Mouse (Mus musculus) intestine, postnatal 0 days (tissue): ENCODE data around the gene Akap6. TPM values are rescaled to one million over a fixed set of nuclear protein-coding genes. Genes with fewer than 3 reads are reported as not detected.

Source experiments
- ATAC-seq: fragments of 200-750 bp; cut with Nextera tagmentation; 2 replicates; pipeline ENCODE4 v1.8.0; 2017; ENCODE audit warnings: mild to moderate bottlenecking, moderate TSS enrichment, moderate library complexity
- H3K27ac ChIP-seq: fragments of 300-500 bp; sonication (generic); 2 replicates; pipeline ENCODE4 v1.5.1; 2014; ENCODE audit warnings: mild to moderate bottlenecking, low read depth, low read length, moderate library complexity
- H3K27me3 ChIP-seq: fragments of 300-500 bp; sonication (generic); replicated peaks from 2 replicates; pipeline ENCODE4 v1.6.1; 2014; ENCODE audit warnings: low read length, mixed read lengths; ENCODE audit not compliant: control insufficient read depth, insufficient read depth
- H3K36me3 ChIP-seq: fragments of 300-500 bp; sonication (generic); 2 replicates; pipeline ENCODE4 v1.6.1; 2014; ENCODE audit warnings: mild to moderate bottlenecking, moderate library complexity; ENCODE audit not compliant: control insufficient read depth, insufficient read depth
- H3K4me1 ChIP-seq: fragments of 300-500 bp; sonication (generic); replicated peaks from 2 replicates; pipeline ENCODE4 v1.6.1; 2014; ENCODE audit warnings: antibody characterized with exemption, low read length, mixed read lengths; ENCODE audit not compliant: control insufficient read depth, insufficient read depth
- H3K4me2 ChIP-seq: fragments of 300-500 bp; sonication (generic); replicated peaks from 2 replicates; pipeline ENCODE4 v1.6.1; 2014; ENCODE audit warnings: low read depth, mild to moderate bottlenecking, moderate library complexity
- H3K4me3 ChIP-seq: fragments of 300-500 bp; sonication (generic); 2 replicates; pipeline ENCODE4 v1.5.1; 2014; ENCODE audit warnings: low read depth, low read length
- H3K9ac ChIP-seq: fragments of 300-500 bp; sonication (generic); 2 replicates; pipeline ENCODE4 v1.6.1; 2014; ENCODE audit warnings: mild to moderate bottlenecking, low read depth, low read length
- H3K9me3 ChIP-seq: fragments of 300-500 bp; sonication (generic); 2 replicates; pipeline ENCODE4 v1.6.1; 2016; ENCODE audit warnings: mixed run types; ENCODE audit not compliant: control insufficient read depth
- CTCF ChIP-seq: sonication (generic); IDR thresholded peaks from 2 replicates; pipeline ENCODE4 v1.5.1; 2016; ENCODE audit warnings: low read depth, mild to moderate bottlenecking, control low read depth, antibody characterized with exemption, moderate library complexity
- WGBS: fragments of 180-500 bp; shearing (Covaris S2); extraction: QIAGEN DNeasy Blood & Tissue Kit; methylation state at CpG from one replicate; pipeline ENCODE4 v1.1.7; 2014; 5-methylcytosine and 5-hydroxymethylcytosine counted together
- polyA plus RNA-seq: library from polyadenylated mRNA; unstranded; fragments of >200 nt; fragmentation: Nextera tagmentation; extraction: Ambion mirVana; gene quantifications from 2 replicates; pipeline ENCODE4 v1.2.1, GENCODE M21; 2015

The Akap6 gene
- polyA plus RNA-seq, 1 experiment from 2014 or later: 0.73 TPM

DNA sequence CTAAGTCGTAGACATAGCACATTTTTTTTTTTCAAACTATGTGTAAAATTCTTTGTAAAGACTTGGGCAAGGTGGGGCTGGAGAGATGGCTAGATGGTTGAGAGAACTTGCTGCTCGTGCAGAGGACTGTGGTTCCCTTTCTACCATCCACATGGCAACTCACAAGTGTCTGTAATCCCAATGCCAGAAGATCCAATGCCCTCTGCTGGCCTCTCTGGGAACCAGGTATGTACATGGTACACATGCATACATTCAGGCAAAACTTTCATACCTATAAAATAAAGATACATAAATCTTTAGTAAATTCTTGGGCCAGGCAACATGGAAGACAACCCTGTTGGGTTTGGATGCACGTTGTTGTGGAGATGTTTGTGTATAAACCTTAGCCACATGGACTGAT, 107.1 kb downstream of the Akap6 start:
- Histone ChIP-seq H3K36me3 (no peaks in the 10 kb centered on the region), H3K4me2 (no peak overlapping the region), H3K27me3 (no peaks in the 10 kb centered on the region), H3K9ac (no peak overlapping the region), H3K4me3 (no peak overlapping the region), H3K4me1 (no peaks in the 10 kb centered on the region), H3K9me3 (no peaks in the 10 kb centered on the region), H3K27ac (no peak overlapping the region)
- 69% methylated on average over 3 of the region's 3 CpGs for WGBS
- no peak for ATAC-seq
- TF ChIP-seq CTCF: peak; percentile 47

DNA sequence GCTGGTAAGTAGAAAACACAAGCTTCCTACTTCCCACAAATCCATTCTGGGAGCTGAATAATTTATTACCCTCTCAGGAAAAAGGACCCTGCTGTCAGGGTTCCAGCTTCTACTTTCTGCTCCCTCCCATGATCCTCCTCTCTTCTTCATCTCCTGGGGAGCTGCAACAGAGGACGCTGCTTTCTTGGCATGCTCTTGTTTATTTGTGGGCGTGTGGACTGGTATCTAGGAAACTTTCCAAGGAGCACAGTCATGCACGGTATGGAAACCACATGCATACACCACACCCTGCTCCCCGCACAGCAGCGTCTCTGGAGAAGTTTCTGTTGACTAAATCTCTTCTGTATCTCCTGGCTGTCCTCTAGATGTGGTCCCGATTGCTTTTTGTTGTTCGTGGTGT, 119.4 kb downstream of the Akap6 start:
- TF ChIP-seq CTCF: no peak
- no peaks in the 10 kb centered on the region for H3K27me3 ChIP-seq
- ATAC-seq: no peak

DNA sequence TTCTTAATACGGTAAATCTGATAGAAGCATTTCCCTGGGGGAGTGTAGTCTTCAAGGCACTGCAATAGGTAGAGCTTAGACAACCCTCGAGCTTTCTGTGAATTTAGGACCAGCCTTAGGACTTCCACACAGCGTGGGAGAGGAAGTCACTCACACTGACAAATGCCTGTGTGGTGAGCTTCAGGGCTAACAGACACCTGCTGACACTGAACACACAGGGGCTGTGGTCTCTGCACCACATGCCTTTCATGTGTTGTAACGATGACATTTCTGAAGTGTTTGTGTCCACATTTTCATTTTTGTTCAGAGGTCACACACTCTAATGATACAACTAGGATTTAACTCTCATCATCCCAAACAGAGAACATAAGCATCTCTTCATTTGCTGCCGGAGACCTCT, 125.6 kb downstream of the Akap6 start:
- H3K4me2 ChIP-seq: no peak overlapping the region
- no peak overlapping the region for H3K4me3 ChIP-seq
- H3K27ac ChIP-seq: no peak overlapping the region
- 87% methylated on average over 5 of the region's 5 CpGs for WGBS
- TF ChIP-seq CTCF: no peak
- no peaks in the 10 kb centered on the region for H3K27me3 ChIP-seq
- no peak for ATAC-seq
- no peaks in the 10 kb centered on the region for H3K36me3 ChIP-seq
- H3K4me1 ChIP-seq: no peaks in the 10 kb centered on the region
- H3K9ac ChIP-seq: no peak overlapping the region
- no peaks in the 10 kb centered on the region for H3K9me3 ChIP-seq

More for the DNA sequence above, 119.4 kb downstream of the Akap6 start:
- H3K4me3 ChIP-seq: no peak overlapping the region
- H3K4me2 ChIP-seq: no peak overlapping the region
- 0 out of 2 replicates have a peak, but pooled peaks cover 2% of the 10 kb centered on the region for H3K4me1 ChIP-seq
- no peak overlapping the region for H3K9ac ChIP-seq
- H3K9me3 ChIP-seq: no peaks in the 10 kb centered on the region
- H3K36me3 ChIP-seq: no peaks in the 10 kb centered on the region
- 43% methylated on average over 7 of the region's 7 CpGs for WGBS
- H3K27ac ChIP-seq: no peak overlapping the region

DNA sequence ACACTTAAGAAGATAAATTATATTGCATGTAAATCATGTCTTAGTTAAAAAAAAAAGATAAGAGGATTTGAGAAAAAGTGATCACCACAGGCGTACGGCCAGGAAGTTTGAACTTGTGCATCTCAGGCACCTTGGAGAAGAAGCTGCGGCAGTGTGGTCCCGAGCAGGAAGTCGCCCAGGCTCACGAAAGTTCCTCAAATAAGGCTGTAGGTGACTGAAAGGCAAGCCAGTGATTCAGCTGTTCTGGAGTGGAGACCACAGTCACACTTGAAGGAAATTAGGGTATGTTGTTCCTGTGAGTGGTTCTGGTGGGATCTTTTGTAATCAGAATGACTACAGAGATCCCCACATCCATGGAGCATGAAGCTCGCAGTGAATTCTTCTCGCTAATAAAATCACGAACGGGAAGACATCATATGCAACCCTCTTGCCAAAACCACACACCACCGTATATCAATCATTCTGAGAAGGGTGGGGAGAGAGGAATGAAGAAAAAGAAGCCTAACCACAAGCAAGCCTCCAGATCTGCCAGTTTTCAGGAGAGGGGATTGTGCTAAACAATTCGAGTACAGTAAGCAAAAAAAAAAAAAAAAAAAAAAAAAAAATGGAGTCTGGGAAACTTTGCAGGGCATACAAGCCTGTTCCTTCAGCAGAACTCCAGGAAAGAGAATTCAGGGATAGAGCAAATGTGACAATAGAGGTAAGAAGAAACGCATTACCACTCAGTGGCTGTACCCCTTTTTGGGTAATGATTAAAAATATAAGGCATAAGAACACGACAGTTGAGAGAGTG, 130.0 kb downstream of the Akap6 start:
- no peak for TF ChIP-seq CTCF
- H3K27ac ChIP-seq: no peak overlapping the region
- H3K27me3 ChIP-seq: no peaks in the 10 kb centered on the region
- no peak for ATAC-seq
- no peak overlapping the region for H3K9ac ChIP-seq
- H3K4me3 ChIP-seq: no peak overlapping the region
- H3K4me2 ChIP-seq: 0 out of 2 replicates have a peak overlapping the region, but pooled peaks have one; percentile 21
- H3K36me3 ChIP-seq: no peaks in the 10 kb centered on the region
- 56% methylated on average over 14 of the region's 14 CpGs for WGBS
- H3K4me1 ChIP-seq: no peaks in the 10 kb centered on the region
- no peaks in the 10 kb centered on the region for H3K9me3 ChIP-seq

DNA sequence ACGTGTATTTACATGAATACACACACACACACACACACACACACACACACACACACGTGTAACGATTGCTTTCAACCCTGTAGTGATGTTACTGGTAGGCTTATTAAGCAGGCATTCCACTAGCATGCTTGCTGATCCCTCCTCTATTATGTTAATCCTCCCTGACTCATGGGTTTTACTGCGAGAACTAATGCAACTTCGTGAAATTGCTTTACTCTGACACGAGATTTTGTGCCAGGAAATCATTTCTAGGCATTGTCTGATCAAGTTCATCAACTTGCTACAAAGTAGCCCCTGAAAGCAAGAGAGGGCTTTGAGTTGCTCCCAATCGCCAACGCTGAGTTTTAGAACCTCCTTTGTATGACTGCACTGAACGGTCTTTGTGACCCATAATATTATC, 132.6 kb downstream of the Akap6 start:
- no peak overlapping the region for H3K4me3 ChIP-seq
- H3K36me3 ChIP-seq: no peaks in the 10 kb centered on the region
- H3K27me3 ChIP-seq: no peaks in the 10 kb centered on the region
- no peak overlapping the region for H3K27ac ChIP-seq
- ATAC-seq: no peak
- TF ChIP-seq CTCF: no peak
- no peak overlapping the region for H3K9ac ChIP-seq
- no peaks in the 10 kb centered on the region for H3K9me3 ChIP-seq
- H3K4me2 ChIP-seq: no peak overlapping the region
- no peaks in the 10 kb centered on the region for H3K4me1 ChIP-seq
- 55% methylated on average over 9 of the region's 9 CpGs for WGBS

DNA sequence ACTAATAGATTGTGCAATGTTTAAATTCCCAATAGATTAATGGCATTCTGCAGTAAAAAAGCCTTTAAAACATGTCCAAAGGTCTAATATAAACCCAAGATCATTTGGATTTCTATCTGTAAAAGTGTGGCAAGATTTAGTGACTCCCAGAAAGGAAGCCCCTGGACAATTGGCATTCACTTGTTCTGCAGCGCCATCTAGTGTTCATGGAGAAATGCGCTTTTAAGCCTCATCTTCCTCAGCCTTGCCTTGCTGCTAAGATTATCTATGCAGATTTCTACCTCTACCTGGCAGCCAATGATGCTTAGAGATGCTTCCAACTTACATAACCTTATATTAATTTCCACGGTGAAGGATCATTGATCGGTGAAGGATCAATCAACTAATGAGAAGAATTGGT, 133.0 kb downstream of the Akap6 start:
- H3K4me2 ChIP-seq: no peak overlapping the region
- H3K9me3 ChIP-seq: no peaks in the 10 kb centered on the region
- H3K27me3 ChIP-seq: no peaks in the 10 kb centered on the region
- peak; percentile 94 for TF ChIP-seq CTCF
- no peak overlapping the region for H3K4me3 ChIP-seq
- H3K4me1 ChIP-seq: no peaks in the 10 kb centered on the region
- no peak overlapping the region for H3K27ac ChIP-seq
- no peaks in the 10 kb centered on the region for H3K36me3 ChIP-seq
- 6% methylated on average over 4 of the region's 4 CpGs for WGBS
- 0 out of 2 replicates have a peak, but pooled peaks have one; percentile 28 for ATAC-seq
- no peak overlapping the region for H3K9ac ChIP-seq
